Mouse (Mus musculus) CH12.LX (cell line): ENCODE measurements around the gene Tmem243.

Experiments
- CHD2 ChIP-seq: IDR thresholded peaks from 2 replicates; pipeline ENCODE4 v1.6.1; 2011; ENCODE audit warnings: low read length, improper control_type of control experiment
- CTCF ChIP-seq, 2 experiments: IDR thresholded peaks in 1 of 2; conservative IDR thresholded peaks in 1 of 2; 2 replicates each; pipeline ENCODE4 v1.5.1; 2011 to 2012; ENCODE audit warnings: low read depth in 2 of 2, low read length in 2 of 2, improper control_type of control experiment in 1 of 2, inconsistent platforms in 1 of 2, mild to moderate bottlenecking in 1 of 2, moderate library complexity in 1 of 2
- EP300 ChIP-seq: IDR thresholded peaks from 2 replicates; pipeline ENCODE4 v1.6.1; 2011; ENCODE audit warnings: low read length, improper control_type of control experiment
- HCFC1 ChIP-seq: IDR thresholded peaks from 2 replicates; pipeline ENCODE4 v1.6.1; 2012; ENCODE audit warnings: low read depth, mild to moderate bottlenecking, inconsistent platforms, low read length, improper control_type of control experiment
- NRF1 ChIP-seq: IDR thresholded peaks from 2 replicates; pipeline ENCODE4 v1.6.1; 2014; ENCODE audit warnings: low read depth, mild to moderate bottlenecking, inconsistent platforms, low read length, improper control_type of control experiment, moderate library complexity
- POLR2A ChIP-seq: IDR thresholded peaks from 2 replicates; pipeline ENCODE4 v1.6.1; 2011; ENCODE audit warnings: low read depth, mild to moderate bottlenecking, improper control_type of control experiment, low read length
- POLR2AphosphoS2 ChIP-seq: IDR thresholded peaks from 2 replicates; pipeline ENCODE4 v1.6.1; 2011; ENCODE audit warnings: low read depth, low read length, improper control_type of control experiment
- USF1 ChIP-seq: IDR thresholded peaks from 2 replicates; pipeline ENCODE4 v1.6.1; 2014; ENCODE audit warnings: low read depth, mild to moderate bottlenecking, inconsistent platforms, low read length, improper control_type of control experiment
- ZMIZ1 ChIP-seq: IDR thresholded peaks from 2 replicates; pipeline ENCODE4 v1.6.1; 2012; ENCODE audit warnings: low read depth, mild to moderate bottlenecking, inconsistent platforms, low read length, improper control_type of control experiment
- ZNF384 ChIP-seq: IDR thresholded peaks from 2 replicates; pipeline ENCODE4 v1.6.1; 2012; ENCODE audit warnings: low read depth, low read length, improper control_type of control experiment, inconsistent platforms

DNA sequence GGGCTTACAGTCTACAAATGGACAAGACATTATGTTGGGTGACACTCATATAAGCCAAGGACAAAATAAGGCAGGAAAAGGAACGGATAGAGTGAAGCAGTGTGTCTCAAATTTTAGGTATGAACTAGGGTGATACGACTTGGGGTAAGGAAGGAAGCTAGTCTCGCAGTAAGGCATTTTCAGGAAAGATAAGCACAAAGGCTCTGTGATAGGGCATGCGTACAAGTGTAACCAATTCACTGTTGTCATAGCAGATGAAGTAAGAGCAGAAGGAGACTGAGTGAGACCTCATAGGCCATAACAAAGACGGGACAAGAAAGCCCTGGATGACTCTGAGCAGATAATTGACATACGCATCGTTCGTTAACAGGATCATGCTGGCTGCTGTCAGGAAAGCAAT, 40.3 kb downstream of the Tmem243 start:
- TF ChIP-seq ZMIZ1 (no peak), CTCF (conservative IDR thresholded peaks at IDR 0.05 in 1 of 2, IDR thresholded peaks at IDR 0.05 in 1 of 2; ENCODE audit: low read depth in 2 of 2, low read length in 2 of 2) (no peak), CHD2 (no peak), POLR2A (no peak), USF1 (no peak), POLR2AphosphoS2 (no peak), HCFC1 (no peak), EP300 (no peak), ZNF384 (no peak), NRF1 (no peak)
